In the genomic region with DNA sequence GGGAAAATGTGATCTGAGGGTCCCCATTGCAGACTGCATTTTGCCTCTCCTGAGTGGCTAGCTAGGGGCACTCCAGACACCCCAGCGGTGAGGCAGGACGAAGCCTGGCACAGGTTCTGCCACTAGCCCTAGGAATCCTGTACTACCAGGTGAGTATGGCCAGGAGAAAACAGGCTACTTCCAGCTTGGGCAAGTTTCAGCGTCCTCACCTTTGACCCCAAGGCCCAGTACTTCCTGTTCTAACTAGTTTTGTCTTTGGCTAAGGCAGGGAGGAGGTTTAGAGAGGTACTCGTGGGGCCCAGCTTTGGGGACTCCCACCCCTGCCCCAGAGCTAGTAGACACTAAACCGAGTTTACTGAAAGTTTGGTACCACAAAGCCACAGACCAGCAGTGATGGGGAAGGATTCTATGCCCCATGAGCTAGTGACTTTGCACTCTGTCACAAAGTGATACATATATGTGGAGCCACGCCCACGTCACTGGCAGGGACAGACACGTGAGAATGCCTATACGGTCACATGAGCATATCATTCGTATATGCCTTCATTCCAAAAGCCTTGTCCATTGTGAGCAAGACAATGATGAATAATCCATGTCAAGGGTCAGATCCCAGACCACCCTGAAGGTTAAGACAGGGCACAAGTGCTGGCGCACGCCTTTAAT, we compare ENCODE assay signal across 14 mouse cellular contexts. TPM values are rescaled to one million over a fixed set of nuclear protein-coding genes. Genes with fewer than 3 reads are reported as not detected.
DNase-seq lines count a peak whose midpoint lies in the region; ATAC-seq and TF ChIP-seq lines count a peak whose summit lies in the region.
"Had no signal": no experiment of that assay in that cellular context is flagged by ENCODE, and none has a peak within 500 bp of the region (broad histone marks: within the 10 kb centered on the region; RNA-seq: fewer than 3 reads in every experiment).

No protein-coding gene starts in this region.

- 79% methylated on average over 12 of the region's 12 CpGs for WGBS in heart, adult 2 months
- 78% methylated on average over 12 of the region's 12 CpGs for WGBS in kidney, postnatal 0 days
- WGBS in neural tube, embryonic 15.5 days, result 83% methylated on average over 12 of the region's 12 CpGs

- ATAC-seq in kidney, postnatal 0 days (replicated peaks; ENCODE audit: low FRiP score, low read depth), result no peak
- no peak for ATAC-seq in neural tube, embryonic 15.5 days (ENCODE audit: low FRiP score)

- no peak for TF ChIP-seq CTCF in heart, adult 2 months (IDR thresholded peaks at IDR 0.05)
- TF ChIP-seq CTCF in kidney, postnatal 0 days (IDR thresholded peaks at IDR 0.05; ENCODE audit: low read depth), result no peak

- H3K9me3 ChIP-seq in kidney, postnatal 0 days (replicated peaks; ENCODE audit: low read length), result no peaks in the 10 kb centered on the region
- no peaks in the 10 kb centered on the region for H3K9me3 ChIP-seq in neural tube, embryonic 15.5 days (replicated peaks)
- H3K9me3 ChIP-seq: stomach, embryonic 15.5 days had no signal

- no peaks in the 10 kb centered on the region for H3K79me2 ChIP-seq in heart, adult 2 months (replicated peaks; ENCODE audit: control insufficient read depth, insufficient read depth, low read length)

- no peaks in the 10 kb centered on the region for H3K36me3 ChIP-seq in heart, adult 2 months (ENCODE audit: control insufficient read depth, insufficient read depth, low read length)
- H3K36me3 ChIP-seq in kidney, postnatal 0 days (ENCODE audit: insufficient read depth, low read length), result no peaks in the 10 kb centered on the region
- H3K36me3 ChIP-seq in neural tube, embryonic 15.5 days, result no peaks in the 10 kb centered on the region
- H3K36me3 ChIP-seq: stomach, embryonic 15.5 days had no signal

- TF ChIP-seq EP300 in heart, adult 2 months (IDR thresholded peaks at IDR 0.05; ENCODE audit: insufficient read depth, low read depth, low read length), result no peak

- H3K27me3 ChIP-seq in heart, adult 2 months (ENCODE audit: control insufficient read depth, insufficient read depth, low read length), result no peaks in the 10 kb centered on the region
- H3K27me3 ChIP-seq in kidney, postnatal 0 days (ENCODE audit: insufficient read depth, low read length), result no peaks in the 10 kb centered on the region
- H3K27me3 ChIP-seq in neural tube, embryonic 15.5 days (replicated peaks), result no peaks in the 10 kb centered on the region
- H3K27me3 ChIP-seq: stomach, embryonic 15.5 days had no signal

- H3K4me2 ChIP-seq in kidney, postnatal 0 days (ENCODE audit: low read length), result no peak overlapping the region
- no peak overlapping the region for H3K4me2 ChIP-seq in neural tube, embryonic 15.5 days
- H3K4me2 ChIP-seq: lung, embryonic 14.5 days; stomach, embryonic 15.5 days had no signal

- no peak for TF ChIP-seq POLR2A in heart, adult 2 months (IDR thresholded peaks at IDR 0.05; ENCODE audit: insufficient read depth, low read depth, low read length)

- H3K4me3 ChIP-seq in heart, adult 2 months, result no peak overlapping the region
- H3K4me3 ChIP-seq in kidney, postnatal 0 days (replicated peaks; ENCODE audit: low read depth, low read length), result no peak overlapping the region
- H3K4me3 ChIP-seq in neural tube, embryonic 15.5 days (replicated peaks), result no peak overlapping the region
- H3K4me3 ChIP-seq: myocyte; stomach, embryonic 15.5 days had no signal

- intact Hi-C loops in heart, adult 2 months (cut with DNase I), result no loop called here

- H3K4me1 ChIP-seq in heart, adult 2 months (ENCODE audit: control insufficient read depth, insufficient read depth, low read length), result no peaks in the 10 kb centered on the region
- H3K4me1 ChIP-seq in kidney, postnatal 0 days (replicated peaks; ENCODE audit: insufficient read depth, low read length), result peaks cover 3% of the 10 kb centered on the region; the same call in 1 of the 2 replicates
- H3K4me1 ChIP-seq in neural tube, embryonic 15.5 days, result no peaks in the 10 kb centered on the region

- DNase-seq in heart, adult 2 months, result no peak
- no peak for DNase-seq in heart, postnatal 4 days
- peak; percentile 25 for DNase-seq in urinary bladder, postnatal 25 days (ENCODE audit: low spot score)
- no peak for DNase-seq in urinary bladder, postnatal 4 days (ENCODE audit: low spot score in 2 of 2)
- no peak for DNase-seq in kidney, postnatal 0 days (ENCODE audit: low spot score)
- peak; percentile 46 to 65 for DNase-seq in urinary bladder, postnatal 36 days (ENCODE audit: low spot score in 2 of 2)
- DNase-seq in adrenal gland, adult 18-20 months (ENCODE audit: low spot score in 2 of 2), result no peak
- DNase-seq: cerebellum, postnatal 14 days; heart, postnatal 14 days; liver had no signal

- peak overlapping the region; percentile 20; the same call in 1 of the 2 replicates for H3K27ac ChIP-seq in heart, adult 2 months
- H3K27ac ChIP-seq in kidney, postnatal 0 days, result 0 out of 2 replicates have a peak overlapping the region, but pooled peaks have one; percentile 34
- no peak overlapping the region for H3K27ac ChIP-seq in neural tube, embryonic 15.5 days (replicated peaks)
- H3K27ac ChIP-seq: stomach, embryonic 15.5 days had no signal

- no peak overlapping the region for H3K9ac ChIP-seq in heart, adult 2 months (ENCODE audit: low read depth, low read length)
- no peak overlapping the region for H3K9ac ChIP-seq in kidney, postnatal 0 days (ENCODE audit: low read depth, low read length)
- no peak overlapping the region for H3K9ac ChIP-seq in neural tube, embryonic 15.5 days (replicated peaks)
- H3K9ac ChIP-seq: lung, embryonic 14.5 days; stomach, embryonic 15.5 days had no signal

RNA-seq across cellular contexts. Expression of a gene that starts 3.8 kb away (rescaled TPM):
- under 1 TPM in 1 of 2 experiments, not detected in 1; 0.07 TPM for total RNA-seq in heart, adult 2 months (2021)
- polyA plus RNA-seq in heart, adult 2 months (2012; rRNA removed), result 0.09 and 0.14 TPM in 2 replicates
- total RNA-seq in heart, postnatal 4 days (2021), result under 1 TPM in 1 of 2 experiments, not detected in 1; 0.25 TPM
- 0.17 and 0.27 TPM in 2 replicates for polyA plus RNA-seq in kidney, postnatal 0 days (2015; fragmentation: Nextera tagmentation; extraction: Ambion mirVana)
- total RNA-seq in adrenal gland, adult 18-20 months (2021), result under 1 TPM in 1 of 2 experiments, not detected in 1; 0.10 TPM
- 0.37 and 0.43 TPM in 2 replicates for polyA plus RNA-seq in neural tube, embryonic 15.5 days (2015; fragmentation: Nextera tagmentation; extraction: Ambion mirVana)

RNA-seq across cellular contexts. Expression of a gene that starts 24.3 kb away (rescaled TPM):
- 1 to 10 TPM; 1.7 to 3.5 TPM for total RNA-seq in heart, adult 2 months (2021)
- polyA plus RNA-seq in heart, adult 2 months (2012; rRNA removed), result 5.9 and 7.5 TPM in 2 replicates
- total RNA-seq in heart, postnatal 4 days (2021), result 1 to 10 TPM; 7.3 to 9.4 TPM
- 11.8 and 15.3 TPM in 2 replicates for polyA plus RNA-seq in kidney, postnatal 0 days (2015; fragmentation: Nextera tagmentation; extraction: Ambion mirVana)
- total RNA-seq in adrenal gland, adult 18-20 months (2021), result 10 to 100 TPM in 1 of 2 experiments, 1 to 10 TPM in 1; 9.6 to 12.9 TPM
- 23.5 and 27.3 TPM in 2 replicates for polyA plus RNA-seq in neural tube, embryonic 15.5 days (2015; fragmentation: Nextera tagmentation; extraction: Ambion mirVana)

Comparison
In these comparisons a context has a peak if more than half of its experiments do, and no peak if none do; other contexts are left out.
1. DNase-seq: peak in urinary bladder, postnatal 25 days (single experiment) and urinary bladder, postnatal 36 days (2 of 2); none in heart, adult 2 months (0 of 2), heart, postnatal 4 days (single experiment), urinary bladder, postnatal 4 days (0 of 2), kidney, postnatal 0 days (single experiment) and adrenal gland, adult 18-20 months (0 of 2).